ENCODE assay signal across 17 mouse cellular contexts in genomic region chr1:67125433-67125832, GRCm38 (mm10). TPM values are rescaled to one million over a fixed set of nuclear protein-coding genes. Genes with fewer than 3 reads are reported as not detected.
"Had no signal": no experiment of that assay in that cellular context is flagged by ENCODE, and none has a peak within 500 bp of the region (broad histone marks: within the 10 kb centered on the region; RNA-seq: fewer than 3 reads in every experiment).

No protein-coding gene starts in this region.

- H3K4me2 ChIP-seq: hindbrain, embryonic 14.5 days; limb, embryonic 13.5 days; neural tube, embryonic 15.5 days had no signal

- H3K9me3 ChIP-seq: limb, embryonic 13.5 days; midbrain, embryonic 10.5 days; neural tube, embryonic 15.5 days had no signal

- DNase-seq: kidney, adult 11 months; kidney, postnatal 10 days; kidney, postnatal 4 days; left cerebral cortex, postnatal 4 days; midbrain, embryonic 14.5 days; right cerebral cortex, adult 18-20 months; right cerebral cortex, postnatal 25 days; thymus, adult 2 months; thymus, postnatal 25 days had no signal

- H3K9ac ChIP-seq: hindbrain, embryonic 14.5 days; limb, embryonic 13.5 days; liver, embryonic 14.5 days; neural tube, embryonic 15.5 days had no signal

- H3K4me3 ChIP-seq: layer of hippocampus, adult 2 months; limb, embryonic 13.5 days; midbrain, embryonic 10.5 days; myocyte; neural tube, embryonic 15.5 days had no signal

- H3K36me3 ChIP-seq: limb, embryonic 13.5 days; midbrain, embryonic 10.5 days; neural tube, embryonic 15.5 days had no signal

- H3K4me1 ChIP-seq: limb, embryonic 13.5 days; midbrain, embryonic 10.5 days; neural tube, embryonic 15.5 days had no signal

- H3K27me3 ChIP-seq: limb, embryonic 13.5 days; neural tube, embryonic 15.5 days had no signal

- H3K27ac ChIP-seq: hindbrain, embryonic 14.5 days; layer of hippocampus, adult 2 months; limb, embryonic 13.5 days; liver, embryonic 14.5 days; midbrain, embryonic 10.5 days; neural tube, embryonic 15.5 days had no signal

RNA-seq across cellular contexts. Expression of gene Cps1, which starts 2.6 kb away (rescaled TPM):
- total RNA-seq: megakaryocyte, adult 5-6 weeks had no signal
- polyA plus RNA-seq: midbrain, embryonic 10.5 days had no signal
